14 mouse cellular contexts compared by ENCODE assay signal in the genomic region with DNA sequence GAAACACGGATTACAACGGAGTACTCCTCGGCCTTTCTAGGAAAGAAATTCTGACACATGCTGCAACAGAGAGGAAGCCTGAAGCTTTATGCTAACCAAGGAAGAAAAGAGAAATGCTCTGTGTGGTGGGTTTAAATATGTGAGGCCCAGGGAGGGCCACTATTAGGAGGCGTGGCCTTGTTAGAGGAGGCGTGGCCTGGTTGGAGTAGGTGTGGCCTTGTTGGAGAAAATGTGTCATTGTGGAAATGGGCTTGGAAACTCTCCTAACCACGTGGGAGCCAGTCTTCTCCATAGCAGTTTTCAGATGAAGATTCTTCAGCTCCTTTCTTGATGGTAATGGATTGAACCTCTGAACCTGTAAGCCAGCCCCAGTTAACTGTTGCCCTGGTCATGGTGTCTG.
"Had no signal": no experiment of that assay in that cellular context is flagged by ENCODE, and none has a peak within 500 bp of the region (broad histone marks: within the 10 kb centered on the region; RNA-seq: fewer than 3 reads in every experiment).

No protein-coding gene starts in this region.

- H3K9me3 ChIP-seq: limb, embryonic 13.5 days; liver, embryonic 13.5 days; midbrain, embryonic 13.5 days; neural tube, embryonic 15.5 days had no signal

- ATAC-seq: intestine, postnatal 0 days; midbrain, embryonic 13.5 days had no signal

- H3K27ac ChIP-seq: layer of hippocampus, adult 2 months; limb, embryonic 13.5 days; liver, embryonic 13.5 days; midbrain, embryonic 13.5 days; neural tube, embryonic 15.5 days had no signal

- H3K4me3 ChIP-seq: layer of hippocampus, adult 2 months; limb, embryonic 13.5 days; liver, embryonic 13.5 days; midbrain, embryonic 13.5 days; myocyte; neural tube, embryonic 15.5 days had no signal

- DNase-seq: kidney, adult 9 months; kidney, postnatal 10 days; kidney, postnatal 4 days; liver, embryonic 13.5 days; lung, adult 18-20 months; right cerebral cortex, adult 18-20 months; right cerebral cortex, postnatal 25 days; thymus, postnatal 14 days had no signal

- H3K9ac ChIP-seq: limb, embryonic 13.5 days; liver, embryonic 13.5 days; midbrain, embryonic 13.5 days; neural tube, embryonic 15.5 days had no signal

- H3K4me2 ChIP-seq: limb, embryonic 13.5 days; liver, embryonic 13.5 days; midbrain, embryonic 13.5 days; neural tube, embryonic 15.5 days had no signal

- H3K27me3 ChIP-seq: limb, embryonic 13.5 days; liver, embryonic 13.5 days; midbrain, embryonic 13.5 days; neural tube, embryonic 15.5 days had no signal

- H3K4me1 ChIP-seq: liver, embryonic 13.5 days; neural tube, embryonic 15.5 days had no signal

- H3K36me3 ChIP-seq: limb, embryonic 13.5 days; liver, embryonic 13.5 days; midbrain, embryonic 13.5 days; neural tube, embryonic 15.5 days had no signal
